In the genomic region with DNA sequence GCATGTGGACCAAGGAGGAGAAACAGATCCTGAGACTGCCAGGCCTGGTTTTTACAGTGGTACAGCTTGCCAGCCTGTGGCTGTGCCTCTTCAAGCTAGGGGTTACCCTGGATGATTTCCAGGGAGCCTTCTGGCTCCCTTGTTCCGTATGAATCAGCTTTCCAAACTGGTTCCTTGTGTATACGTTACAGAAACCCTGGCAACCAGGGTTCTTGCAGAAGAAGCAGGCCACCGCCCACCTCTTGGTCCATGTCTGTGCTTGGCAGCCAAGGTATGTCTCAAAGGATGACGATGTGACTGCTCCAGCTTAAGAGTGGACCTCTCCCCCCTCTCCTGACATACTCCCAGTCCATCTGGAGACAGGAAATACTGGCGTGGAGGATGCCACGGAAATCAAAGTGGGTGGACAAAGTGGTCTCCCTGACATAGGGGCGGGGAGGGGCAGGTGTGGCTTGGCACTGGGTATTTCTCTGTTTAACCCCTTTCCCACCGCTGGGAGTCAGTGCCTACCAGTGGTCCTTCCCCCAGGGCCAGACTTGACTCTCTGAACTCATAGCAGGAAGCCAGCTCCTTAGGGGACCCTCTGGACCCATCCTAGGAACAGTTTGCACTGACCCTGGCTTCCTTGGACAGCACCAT, we compare ENCODE assay signal across 8 mouse cellular contexts. TPM values are rescaled to one million over a fixed set of nuclear protein-coding genes. Genes with fewer than 3 reads are reported as not detected.
DNase-seq lines count a peak whose midpoint lies in the region; ATAC-seq and TF ChIP-seq lines count a peak whose summit lies in the region.

No protein-coding gene starts in this region.

- TF ChIP-seq POLR2A in liver, adult 2 months (IDR thresholded peaks at IDR 0.05; ENCODE audit: extremely low read depth, insufficient read depth, low read length), result no peak

- H3K36me3 ChIP-seq in liver, adult 2 months (ENCODE audit: control insufficient read depth, insufficient read depth, low read length), result no peaks in the 10 kb centered on the region
- no peaks in the 10 kb centered on the region for H3K36me3 ChIP-seq in intestine, postnatal 0 days (ENCODE audit: control insufficient read depth, insufficient read depth)
- no peaks in the 10 kb centered on the region for H3K36me3 ChIP-seq in limb, embryonic 13.5 days
- H3K36me3 ChIP-seq in midbrain, embryonic 15.5 days (replicated peaks), result no peaks in the 10 kb centered on the region

- H3K9ac ChIP-seq in liver, adult 2 months (ENCODE audit: low read depth, low read length), result peak overlapping the region; percentile 98
- H3K9ac ChIP-seq in intestine, postnatal 0 days (ENCODE audit: low read depth, low read length), result peak overlapping the region; percentile 82
- H3K9ac ChIP-seq in limb, embryonic 13.5 days, result peak overlapping the region; percentile 70
- peak overlapping the region; percentile 67 for H3K9ac ChIP-seq in midbrain, embryonic 15.5 days

- H3K79me2 ChIP-seq in liver, adult 2 months (ENCODE audit: control insufficient read depth, insufficient read depth, low read length), result peaks cover 23% of the 10 kb centered on the region; the same call in 1 of the 2 replicates

- under 1% methylated on average over 8 of the region's 8 CpGs for WGBS in liver, adult 2 months
- WGBS in intestine, postnatal 0 days, result 3% methylated on average over 8 of the region's 8 CpGs
- 19% methylated on average over 8 of the region's 8 CpGs for WGBS in limb, embryonic 13.5 days
- WGBS in midbrain, embryonic 15.5 days, result 17% methylated on average over 8 of the region's 8 CpGs

- no peak for DNase-seq in liver, adult 2 months (ENCODE audit: extremely low read depth, low read depth, low spot score)
- DNase-seq in liver, result no peak
- DNase-seq in cerebellum, postnatal 10 days, result peak; percentile 73 to 81
- peak; percentile 7 to 37 for DNase-seq in thymus, postnatal 36 days

- 0 out of 2 replicates have a peak, but pooled peaks have one; percentile 6 for TF ChIP-seq CTCF in liver, adult 2 months (IDR thresholded peaks at IDR 0.05; ENCODE audit: low read depth, low read length)
- TF ChIP-seq CTCF in intestine, postnatal 0 days (IDR thresholded peaks at IDR 0.05; ENCODE audit: low read depth), result peak; percentile 43

- H3K4me1 ChIP-seq in liver, adult 2 months (ENCODE audit: control insufficient read depth, insufficient read depth, low read length), result peaks cover 42% of the 10 kb centered on the region
- peaks cover 24% of the 10 kb centered on the region for H3K4me1 ChIP-seq in intestine, postnatal 0 days (replicated peaks; ENCODE audit: control insufficient read depth, insufficient read depth, low read length)
- H3K4me1 ChIP-seq in limb, embryonic 13.5 days, result peaks cover 52% of the 10 kb centered on the region
- peaks cover 50% of the 10 kb centered on the region for H3K4me1 ChIP-seq in midbrain, embryonic 15.5 days

- peak overlapping the region; percentile 89 for H3K27ac ChIP-seq in liver, adult 2 months (replicated peaks; ENCODE audit: insufficient read depth, low read depth, low read length)
- peak overlapping the region; percentile 97 for H3K27ac ChIP-seq in intestine, postnatal 0 days (ENCODE audit: low read depth, low read length)
- H3K27ac ChIP-seq in limb, embryonic 13.5 days, result no peak overlapping the region
- peak overlapping the region; percentile 82; the same call in 1 of the 2 replicates for H3K27ac ChIP-seq in midbrain, embryonic 15.5 days

- H3K4me3 ChIP-seq in liver, adult 2 months (ENCODE audit: insufficient read depth, low read depth, low read length), result peak overlapping the region; percentile 75
- peak overlapping the region; percentile 83 for H3K4me3 ChIP-seq in intestine, postnatal 0 days (ENCODE audit: low read depth, low read length)
- H3K4me3 ChIP-seq in limb, embryonic 13.5 days, result peak overlapping the region; percentile 65
- peak overlapping the region; percentile 95 for H3K4me3 ChIP-seq in midbrain, embryonic 15.5 days

- H3K4me2 ChIP-seq in intestine, postnatal 0 days (replicated peaks; ENCODE audit: low read depth), result peak overlapping the region; percentile 76
- H3K4me2 ChIP-seq in limb, embryonic 13.5 days (replicated peaks), result peak overlapping the region; percentile 72
- H3K4me2 ChIP-seq in midbrain, embryonic 15.5 days, result peak overlapping the region; percentile 82

- no peaks in the 10 kb centered on the region for H3K9me3 ChIP-seq in intestine, postnatal 0 days (ENCODE audit: control insufficient read depth)
- H3K9me3 ChIP-seq in limb, embryonic 13.5 days, result no peaks in the 10 kb centered on the region
- no peaks in the 10 kb centered on the region for H3K9me3 ChIP-seq in midbrain, embryonic 15.5 days

- no peaks in the 10 kb centered on the region for H3K27me3 ChIP-seq in liver, adult 2 months (ENCODE audit: control insufficient read depth, insufficient read depth, low read length)
- H3K27me3 ChIP-seq in intestine, postnatal 0 days (replicated peaks; ENCODE audit: control insufficient read depth, insufficient read depth, low read length), result no peaks in the 10 kb centered on the region
- peaks cover 8% of the 10 kb centered on the region for H3K27me3 ChIP-seq in limb, embryonic 13.5 days
- H3K27me3 ChIP-seq in midbrain, embryonic 15.5 days (replicated peaks), result no peaks in the 10 kb centered on the region

- ATAC-seq in granulocyte monocyte progenitor cell, adult 5-6 weeks (replicated peaks; ENCODE audit: poor library complexity, severe bottlenecking), result peak; percentile 21
- peak; percentile 14 for ATAC-seq in intestine, postnatal 0 days
- no peak for ATAC-seq in limb, embryonic 13.5 days (ENCODE audit: low FRiP score, low read depth)
- peak; percentile 8 for ATAC-seq in midbrain, embryonic 15.5 days (replicated peaks)

RNA-seq across cellular contexts. Expression of gene Per2, which starts 0.8 kb away (rescaled TPM):
- 5.7 and 7.7 TPM in 2 replicates for total RNA-seq in liver, adult 2 months (2014; rRNA removed)
- polyA plus RNA-seq in liver, adult 2 months (2012; rRNA removed), result 3.9 and 4.9 TPM in 2 replicates
- 4.3 and 7.8 TPM in 2 replicates for total RNA-seq in granulocyte monocyte progenitor cell, adult 5-6 weeks (2014; fragmentation: Nextera tagmentation)
- total RNA-seq in granulocyte monocyte progenitor cell, adult 5-6 weeks (2017), result 3.2 and 8.7 TPM in 2 replicates
- polyA plus RNA-seq in intestine, postnatal 0 days (2015; fragmentation: Nextera tagmentation; extraction: Ambion mirVana), result 7.2 and 7.9 TPM in 2 replicates
- polyA plus RNA-seq in limb, embryonic 13.5 days (2015; fragmentation: Nextera tagmentation; extraction: Ambion mirVana), result 3.3 TPM in 2 replicates
- 5.1 and 5.3 TPM in 2 replicates for polyA plus RNA-seq in midbrain, embryonic 15.5 days (2015; fragmentation: Nextera tagmentation; extraction: Ambion mirVana)

RNA-seq across cellular contexts. Expression of gene Traf3ip1, which starts 36.1 kb away (rescaled TPM):
- total RNA-seq in liver, adult 2 months (2014; rRNA removed), result 3.2 and 3.6 TPM in 2 replicates
- 3.4 and 3.8 TPM in 2 replicates for polyA plus RNA-seq in liver, adult 2 months (2012; rRNA removed)
- total RNA-seq in granulocyte monocyte progenitor cell, adult 5-6 weeks (2014; fragmentation: Nextera tagmentation), result 5.2 and 7.0 TPM in 2 replicates
- total RNA-seq in granulocyte monocyte progenitor cell, adult 5-6 weeks (2017), result 4.6 and 5.6 TPM in 2 replicates
- polyA plus RNA-seq in intestine, postnatal 0 days (2015; fragmentation: Nextera tagmentation; extraction: Ambion mirVana), result 3.3 and 3.7 TPM in 2 replicates
- 9.6 and 10.0 TPM in 2 replicates for polyA plus RNA-seq in limb, embryonic 13.5 days (2015; fragmentation: Nextera tagmentation; extraction: Ambion mirVana)
- 11.4 and 12.1 TPM in 2 replicates for polyA plus RNA-seq in midbrain, embryonic 15.5 days (2015; fragmentation: Nextera tagmentation; extraction: Ambion mirVana)

RNA-seq across cellular contexts. Expression of gene Hes6, which starts 44.5 kb away (rescaled TPM):
- total RNA-seq in liver, adult 2 months (2014; rRNA removed), result 64.6 and 97.0 TPM in 2 replicates
- polyA plus RNA-seq in liver, adult 2 months (2012; rRNA removed), result 107 and 112 TPM in 2 replicates
- total RNA-seq in granulocyte monocyte progenitor cell, adult 5-6 weeks (2014; fragmentation: Nextera tagmentation), result 45.9 and 51.9 TPM in 2 replicates
- total RNA-seq in granulocyte monocyte progenitor cell, adult 5-6 weeks (2017), result 29.1 TPM in 2 replicates
- polyA plus RNA-seq in intestine, postnatal 0 days (2015; fragmentation: Nextera tagmentation; extraction: Ambion mirVana), result 84.1 and 84.8 TPM in 2 replicates
- 114 and 117 TPM in 2 replicates for polyA plus RNA-seq in limb, embryonic 13.5 days (2015; fragmentation: Nextera tagmentation; extraction: Ambion mirVana)
- polyA plus RNA-seq in midbrain, embryonic 15.5 days (2015; fragmentation: Nextera tagmentation; extraction: Ambion mirVana), result 192 and 212 TPM in 2 replicates

RNA-seq across cellular contexts. Expression of gene Ilkap, which starts 59.7 kb away (rescaled TPM):
- 50.3 and 54.7 TPM in 2 replicates for total RNA-seq in liver, adult 2 months (2014; rRNA removed)
- 25.2 and 32.0 TPM in 2 replicates for polyA plus RNA-seq in liver, adult 2 months (2012; rRNA removed)
- 108 and 113 TPM in 2 replicates for total RNA-seq in granulocyte monocyte progenitor cell, adult 5-6 weeks (2014; fragmentation: Nextera tagmentation)
- 109 and 111 TPM in 2 replicates for total RNA-seq in granulocyte monocyte progenitor cell, adult 5-6 weeks (2017)
- 51.2 TPM in 2 replicates for polyA plus RNA-seq in intestine, postnatal 0 days (2015; fragmentation: Nextera tagmentation; extraction: Ambion mirVana)
- polyA plus RNA-seq in limb, embryonic 13.5 days (2015; fragmentation: Nextera tagmentation; extraction: Ambion mirVana), result 163 and 172 TPM in 2 replicates
- polyA plus RNA-seq in midbrain, embryonic 15.5 days (2015; fragmentation: Nextera tagmentation; extraction: Ambion mirVana), result 150 and 152 TPM in 2 replicates

Comparison
In these comparisons a context has a peak if more than half of its experiments do, and no peak if none do; other contexts are left out.
1. DNase-seq: peak in cerebellum, postnatal 10 days (2 of 2) and thymus, postnatal 36 days (2 of 2); none in liver, adult 2 months (single experiment) and liver (single experiment).
2. Peak in every context shown above with its lines, with median percentiles within 50 percentile points of each other: H3K4me3 ChIP-seq, H3K9ac ChIP-seq and H3K4me2 ChIP-seq.